Mouse (Mus musculus) intestine, embryonic 16.5 days (tissue): Measurements from ENCODE around the gene Kirrel3. TPM values are rescaled to one million over a fixed set of nuclear protein-coding genes. Genes with fewer than 3 reads are reported as not detected.

Experiments
- ATAC-seq: fragments of 200-750 bp; cut with Nextera tagmentation; 2 replicates; pipeline ENCODE4 v1.8.0; 2017; ENCODE audit warnings: moderate TSS enrichment, moderate library complexity
- H3K27ac ChIP-seq: fragments of 300-500 bp; sonication (generic); 2 replicates; pipeline ENCODE4 v1.5.1; 2014; ENCODE audit warnings: mild to moderate bottlenecking, low read length
- H3K27me3 ChIP-seq: fragments of 300-500 bp; sonication (generic); replicated peaks from 2 replicates; pipeline ENCODE4 v1.6.1; 2014; ENCODE audit warnings: low read length, control low read depth, mixed read lengths; ENCODE audit not compliant: control insufficient read depth, insufficient read depth
- H3K36me3 ChIP-seq: fragments of 300-500 bp; sonication (generic); 2 replicates; pipeline ENCODE4 v1.6.1; 2014; ENCODE audit warnings: low read length, control low read depth; ENCODE audit not compliant: control insufficient read depth, insufficient read depth
- H3K4me1 ChIP-seq: fragments of 300-500 bp; sonication (generic); 2 replicates; pipeline ENCODE4 v1.6.1; 2014; ENCODE audit warnings: low read length, control low read depth, mixed read lengths; ENCODE audit not compliant: control insufficient read depth, insufficient read depth
- H3K4me2 ChIP-seq: fragments of 300-500 bp; sonication (generic); 2 replicates; pipeline ENCODE4 v1.6.1; 2014; ENCODE audit warnings: low read depth, low read length, control low read depth
- H3K4me3 ChIP-seq: fragments of 300-500 bp; sonication (generic); 2 replicates; pipeline ENCODE4 v1.5.1; 2014; ENCODE audit warnings: mild to moderate bottlenecking, low read length
- H3K9ac ChIP-seq: fragments of 300-500 bp; sonication (generic); 2 replicates; pipeline ENCODE4 v1.6.1; 2014; ENCODE audit warnings: low read depth, low read length
- H3K9me3 ChIP-seq: fragments of 300-500 bp; sonication (generic); 2 replicates; pipeline ENCODE4 v1.6.1; 2016; ENCODE audit warnings: low read length, control low read depth; ENCODE audit not compliant: control insufficient read depth
- WGBS: fragments of 180-500 bp; shearing (Covaris S2); extraction: QIAGEN DNeasy Blood & Tissue Kit; methylation state at CpG from one replicate; pipeline ENCODE4 v1.1.7; 2014; 5-methylcytosine and 5-hydroxymethylcytosine counted together
- polyA plus RNA-seq: library from polyadenylated mRNA; unstranded; fragments of >200 nt; fragmentation: Nextera tagmentation; extraction: Ambion mirVana; gene quantifications from 2 replicates; pipeline ENCODE4 v1.2.1, GENCODE M21; 2015

Kirrel3 gene
- polyA plus RNA-seq, 1 experiment from 2014 or later: 1.7 TPM

DNA sequence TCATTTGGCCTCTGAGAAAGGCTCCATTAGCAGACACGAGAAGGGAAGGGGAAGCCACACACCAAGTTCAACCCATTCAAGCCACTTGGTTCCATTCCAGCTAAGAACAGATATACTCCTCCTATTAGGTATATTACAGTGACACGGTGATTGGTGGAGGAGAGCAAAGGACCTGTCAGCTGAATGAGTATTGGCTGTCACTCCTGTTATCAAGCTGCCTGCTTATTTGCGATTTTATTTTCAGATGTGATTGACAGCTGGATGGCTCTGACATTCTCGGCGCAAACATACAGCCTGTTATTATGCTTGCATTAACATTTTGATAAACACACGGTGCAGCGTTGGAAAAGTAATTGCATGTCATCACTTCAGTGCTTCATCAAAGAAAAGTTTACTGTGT lies 118.1 kb downstream of the Kirrel3 start:
- Histone ChIP-seq H3K4me2 (no peak overlapping the region), H3K27me3 (no peaks in the 10 kb centered on the region), H3K9me3 (no peaks in the 10 kb centered on the region), H3K4me3 (no peak overlapping the region), H3K4me1 (no peaks in the 10 kb centered on the region), H3K36me3 (no peaks in the 10 kb centered on the region), H3K27ac (no peak overlapping the region), H3K9ac (no peak overlapping the region)
- WGBS: 75% methylated on average over 7 of the region's 7 CpGs
- ATAC-seq: no peak

DNA sequence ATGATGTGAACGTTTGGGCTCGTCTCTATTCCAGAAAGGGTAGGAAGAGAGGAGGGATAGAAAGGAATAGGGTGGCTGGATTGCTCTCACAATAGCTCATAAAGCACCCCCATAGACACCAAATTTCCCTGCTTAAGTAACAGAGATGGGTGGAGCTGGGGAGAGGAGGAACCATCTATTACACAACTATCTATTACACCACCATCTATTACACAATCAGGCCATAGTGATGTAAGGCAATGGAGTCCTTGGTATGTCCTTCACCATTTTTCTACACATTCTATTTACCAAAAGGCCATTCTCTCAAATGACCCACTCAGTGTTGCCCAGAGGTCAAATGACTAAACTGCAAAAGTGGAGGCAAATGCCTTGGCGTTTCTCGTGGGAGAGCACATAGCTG lies 119.2 kb downstream of the Kirrel3 start:
- WGBS: 77% methylated on average over 4 of the region's 4 CpGs
- no peak overlapping the region for H3K9ac ChIP-seq
- no peak overlapping the region for H3K4me3 ChIP-seq
- H3K4me2 ChIP-seq: no peak overlapping the region
- no peaks in the 10 kb centered on the region for H3K27me3 ChIP-seq
- ATAC-seq: no peak
- no peaks in the 10 kb centered on the region for H3K9me3 ChIP-seq
- H3K4me1 ChIP-seq: no peaks in the 10 kb centered on the region
- no peak overlapping the region for H3K27ac ChIP-seq
- no peaks in the 10 kb centered on the region for H3K36me3 ChIP-seq

DNA sequence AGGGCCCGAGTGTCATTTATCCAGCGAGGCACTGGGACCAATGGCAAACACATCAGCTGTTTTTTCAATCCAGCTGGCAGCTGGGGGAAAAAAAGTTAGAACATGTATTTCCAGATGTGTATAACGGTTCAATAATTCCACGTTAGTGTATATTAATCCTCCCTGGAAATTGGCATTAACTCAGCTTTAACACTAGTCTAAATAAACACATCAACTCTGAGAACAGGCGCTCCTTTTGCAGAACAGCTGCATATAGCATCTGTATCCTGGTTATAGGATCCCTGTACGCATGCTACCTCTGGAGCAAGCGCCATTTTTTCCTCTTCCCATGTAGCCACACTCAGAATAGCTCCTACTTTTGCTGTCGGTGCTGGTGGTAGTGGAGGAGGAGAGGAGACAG lies 119.8 kb downstream of the Kirrel3 start:
- no peak for ATAC-seq
- Histone ChIP-seq H3K27ac (no peak overlapping the region), H3K4me1 (no peaks in the 10 kb centered on the region), H3K36me3 (no peaks in the 10 kb centered on the region), H3K4me2 (no peak overlapping the region), H3K27me3 (no peaks in the 10 kb centered on the region), H3K4me3 (no peak overlapping the region), H3K9ac (no peak overlapping the region), H3K9me3 (no peaks in the 10 kb centered on the region)
- WGBS: 52% methylated on average over 8 of the region's 8 CpGs

DNA sequence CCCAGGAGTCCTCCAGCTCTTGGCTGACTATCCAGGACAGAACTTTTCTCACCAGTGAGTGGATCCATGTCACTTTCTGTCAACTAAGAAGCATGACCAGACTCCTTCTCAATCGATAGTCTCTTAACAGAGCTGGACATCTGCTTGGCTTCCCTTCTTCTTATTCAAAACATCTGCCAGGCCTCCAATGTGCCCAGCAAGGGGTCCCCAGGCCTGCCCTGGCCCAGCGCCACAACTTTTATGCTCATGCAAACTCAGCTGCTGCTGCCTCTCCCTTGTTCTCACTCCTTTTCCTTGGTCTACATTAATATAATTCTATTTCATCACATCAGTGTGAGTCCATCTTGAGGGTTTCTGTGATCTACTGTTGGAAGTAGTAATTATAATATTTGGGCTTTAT lies 122.3 kb downstream of the Kirrel3 start:
- H3K4me3 ChIP-seq: no peak overlapping the region
- no peak overlapping the region for H3K27ac ChIP-seq
- no peaks in the 10 kb centered on the region for H3K4me1 ChIP-seq
- H3K36me3 ChIP-seq: no peaks in the 10 kb centered on the region
- no peak overlapping the region for H3K9ac ChIP-seq
- H3K27me3 ChIP-seq: no peaks in the 10 kb centered on the region
- no peak for ATAC-seq
- WGBS: 65% methylated on average over 2 of the region's 2 CpGs
- no peaks in the 10 kb centered on the region for H3K9me3 ChIP-seq
- no peak overlapping the region for H3K4me2 ChIP-seq

DNA sequence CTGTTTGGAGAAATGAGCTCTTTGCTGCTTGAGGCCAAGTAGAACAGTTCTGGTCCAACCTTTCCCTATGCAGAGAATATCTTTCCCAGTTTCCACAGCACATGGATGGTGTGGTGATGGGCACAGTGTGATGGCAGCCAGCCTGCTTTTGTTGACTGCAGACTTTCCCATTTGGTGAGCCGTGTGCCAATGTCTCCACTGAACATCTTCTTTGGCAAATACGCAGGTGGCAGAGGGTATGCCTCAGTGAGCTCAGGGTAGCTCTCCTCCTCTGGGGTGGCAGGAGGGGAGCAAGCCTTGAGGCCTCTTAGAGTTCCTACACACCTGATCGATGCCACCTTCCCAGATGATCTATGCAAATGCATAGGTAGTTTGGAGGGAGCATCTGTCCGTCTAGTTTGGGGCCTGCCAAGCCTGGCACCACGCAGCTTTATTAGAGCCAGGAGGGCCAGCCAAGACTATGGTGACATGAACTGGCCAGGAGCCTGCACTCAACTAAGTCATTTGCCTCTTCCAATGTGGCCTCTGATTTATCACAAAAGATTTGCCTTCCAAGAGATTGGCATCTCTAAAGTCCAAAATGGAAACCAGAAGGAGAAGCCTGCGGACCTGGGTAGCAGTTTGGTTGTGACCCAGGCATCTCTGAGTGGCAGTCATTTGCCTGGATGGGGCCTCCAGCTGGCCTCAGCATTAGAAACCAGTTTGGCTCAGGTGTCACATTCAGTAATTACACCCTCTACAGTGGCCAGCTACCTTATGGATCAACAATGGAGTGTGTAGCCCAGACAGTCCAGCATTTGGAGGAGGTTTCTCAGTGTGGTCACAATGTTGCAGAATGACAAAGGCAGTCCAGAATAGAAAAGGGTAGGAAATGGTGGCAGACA lies 127.4 kb downstream of the Kirrel3 start:
- ATAC-seq: no peak
- Histone ChIP-seq H3K4me2 (no peak overlapping the region), H3K4me3 (no peak overlapping the region), H3K27ac (no peak overlapping the region), H3K9ac (no peak overlapping the region), H3K36me3 (no peaks in the 10 kb centered on the region), H3K4me1 (no peaks in the 10 kb centered on the region), H3K9me3 (no peaks in the 10 kb centered on the region), H3K27me3 (no peaks in the 10 kb centered on the region)
- WGBS: 93% methylated on average over 6 of the region's 6 CpGs

DNA sequence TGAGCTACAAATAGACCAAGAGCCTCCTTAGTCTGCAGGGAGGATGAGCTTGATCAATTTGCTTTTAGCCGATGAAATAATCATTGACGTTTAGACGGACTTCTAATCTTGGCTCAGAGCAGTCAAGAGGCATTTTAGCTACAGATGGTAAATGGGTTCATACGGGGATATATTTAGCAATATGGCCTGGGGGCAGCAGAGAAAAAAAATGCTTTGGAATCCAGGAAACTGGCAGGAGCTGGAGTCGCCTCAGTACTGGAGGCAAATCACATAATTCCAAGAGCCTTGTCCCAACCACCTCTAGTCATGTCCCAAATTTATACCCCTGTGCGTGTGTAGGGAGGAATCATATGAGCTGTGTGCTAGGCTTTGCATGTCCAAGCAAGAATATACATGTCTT lies 132.4 kb downstream of the Kirrel3 start:
- no peaks in the 10 kb centered on the region for H3K9me3 ChIP-seq
- H3K9ac ChIP-seq: no peak overlapping the region
- H3K36me3 ChIP-seq: no peaks in the 10 kb centered on the region
- no peak overlapping the region for H3K27ac ChIP-seq
- WGBS: 64% methylated on average over 6 of the region's 6 CpGs
- no peaks in the 10 kb centered on the region for H3K4me1 ChIP-seq
- H3K4me3 ChIP-seq: no peak overlapping the region
- H3K27me3 ChIP-seq: no peaks in the 10 kb centered on the region
- no peak overlapping the region for H3K4me2 ChIP-seq
- ATAC-seq: no peak

DNA sequence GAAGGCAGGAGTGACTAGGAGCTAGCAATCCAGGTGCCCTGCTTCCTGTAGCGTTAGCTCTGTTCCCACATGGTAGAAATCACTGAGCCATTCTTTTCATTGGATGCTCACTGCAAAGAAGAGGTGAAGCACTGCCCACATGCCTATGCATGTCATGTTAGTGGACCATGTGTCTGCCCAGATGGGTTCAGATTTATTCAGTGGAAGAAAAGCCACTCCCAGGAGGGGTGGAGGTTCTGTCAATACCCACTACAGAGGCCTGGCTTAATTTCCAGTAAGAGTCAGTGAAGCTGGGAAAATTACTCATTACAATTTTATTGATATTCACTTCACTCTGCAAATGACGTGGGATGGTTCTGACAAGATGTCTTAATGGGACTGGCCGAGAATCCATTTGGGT lies 134.2 kb downstream of the Kirrel3 start:
- H3K4me2 ChIP-seq: no peak overlapping the region

DNA sequence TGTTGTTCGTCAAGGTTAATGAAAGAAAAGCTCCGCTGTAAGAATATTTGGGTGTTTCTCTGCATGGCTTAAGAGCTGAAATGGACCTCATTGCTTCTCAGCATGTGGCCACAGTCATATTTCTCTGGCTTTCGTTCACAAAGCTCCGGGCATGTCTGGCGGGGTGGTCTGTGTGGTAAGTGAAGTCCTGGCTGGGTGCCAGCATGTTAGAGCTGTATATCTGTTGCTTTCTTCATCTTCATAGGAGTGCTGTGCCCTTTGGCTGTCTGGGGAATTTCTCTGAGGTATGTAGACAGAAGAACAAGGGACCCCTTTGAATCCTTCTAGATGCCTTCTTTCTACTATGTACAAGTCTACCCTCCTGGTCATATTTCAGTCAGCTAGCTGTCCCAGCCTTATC lies 137.8 kb downstream of the Kirrel3 start:
- no peak overlapping the region for H3K4me2 ChIP-seq
- no peaks in the 10 kb centered on the region for H3K27me3 ChIP-seq
- H3K9me3 ChIP-seq: no peaks in the 10 kb centered on the region
- ATAC-seq: no peak
- no peak overlapping the region for H3K9ac ChIP-seq
- no peaks in the 10 kb centered on the region for H3K36me3 ChIP-seq
- no peaks in the 10 kb centered on the region for H3K4me1 ChIP-seq
- 42% methylated on average over 5 of the region's 5 CpGs for WGBS
- H3K4me3 ChIP-seq: no peak overlapping the region
- H3K27ac ChIP-seq: no peak overlapping the region

More for the DNA sequence above, 134.2 kb downstream of the Kirrel3 start:
- Histone ChIP-seq H3K36me3 (no peaks in the 10 kb centered on the region), H3K4me3 (no peak overlapping the region), H3K9ac (no peak overlapping the region), H3K4me1 (no peaks in the 10 kb centered on the region), H3K9me3 (no peaks in the 10 kb centered on the region), H3K27me3 (no peaks in the 10 kb centered on the region), H3K27ac (no peak overlapping the region)
- ATAC-seq: no peak
- 89% methylated on average over 3 of the region's 3 CpGs for WGBS

DNA sequence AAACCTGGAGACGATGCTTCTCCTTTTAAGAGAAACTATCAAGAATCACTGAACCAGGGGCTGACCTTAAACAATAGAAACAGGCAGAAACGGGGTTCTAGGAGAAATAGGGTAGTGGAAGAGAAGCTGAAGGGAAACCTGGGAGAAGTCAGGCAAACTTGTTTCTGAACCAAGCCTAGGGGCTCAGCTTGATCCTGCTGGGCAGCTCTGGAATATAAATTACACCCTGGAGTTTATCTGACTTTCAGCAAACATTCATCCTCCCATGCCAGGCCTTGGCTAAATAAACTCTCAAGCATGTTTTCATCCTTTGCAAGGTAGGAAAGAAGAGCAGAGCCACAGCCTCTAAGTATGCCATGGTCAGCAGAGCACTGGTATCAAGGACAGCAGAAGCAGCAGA lies 138.3 kb downstream of the Kirrel3 start:
- H3K27ac ChIP-seq: no peak overlapping the region
- H3K4me3 ChIP-seq: no peak overlapping the region
- no peaks in the 10 kb centered on the region for H3K9me3 ChIP-seq
- 44% methylated on average over 2 of the region's 2 CpGs for WGBS
- H3K9ac ChIP-seq: no peak overlapping the region
- H3K36me3 ChIP-seq: no peaks in the 10 kb centered on the region
- H3K4me2 ChIP-seq: no peak overlapping the region
- H3K4me1 ChIP-seq: no peaks in the 10 kb centered on the region
- no peaks in the 10 kb centered on the region for H3K27me3 ChIP-seq
- no peak for ATAC-seq

DNA sequence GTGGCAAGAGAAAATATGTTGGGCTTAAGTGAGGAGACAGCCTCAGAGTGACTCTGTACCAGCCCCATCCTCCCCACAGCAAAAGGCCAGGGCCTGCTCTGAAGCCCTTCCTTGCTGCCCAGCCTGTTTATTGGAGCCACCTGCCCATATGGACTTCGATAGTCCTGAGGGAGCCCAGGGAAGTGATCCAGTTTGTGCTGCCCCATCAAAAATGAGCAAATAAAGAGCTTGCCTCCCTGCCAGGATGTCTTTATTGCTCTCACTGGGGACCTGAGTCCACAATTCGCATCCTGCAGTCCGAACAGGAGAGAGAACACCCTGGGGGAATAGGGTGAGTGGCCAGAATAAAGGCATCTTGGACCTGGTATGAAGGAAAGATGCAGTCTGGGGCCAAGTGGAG lies 143.1 kb downstream of the Kirrel3 start:
- Histone ChIP-seq H3K4me2 (no peak overlapping the region), H3K36me3 (no peaks in the 10 kb centered on the region), H3K27ac (no peak overlapping the region), H3K27me3 (no peaks in the 10 kb centered on the region), H3K4me3 (no peak overlapping the region), H3K9me3 (no peaks in the 10 kb centered on the region), H3K4me1 (no peaks in the 10 kb centered on the region), H3K9ac (no peak overlapping the region)
- 74% methylated on average over 3 of the region's 3 CpGs for WGBS
- ATAC-seq: no peak
